Mouse (Mus musculus) heart, adult 2 months (tissue): ENCODE measurements at regions not wholly inside any gene's neighbourhood (a gene's known extent, or its start where the extent isn't known, plus 50 kb on each side); places are given as distances from the start of the nearest gene placed in this dataset.

Source experiments
- CTCF ChIP-seq: fragments of 200-600 bp; IDR thresholded peaks from 2 replicates; pipeline ENCODE4 v1.8.1; 2022; ENCODE audit warnings: antibody characterized with exemption, mild to moderate bottlenecking, moderate library complexity
- POLR2A ChIP-seq: fragments of 200-500 bp; IDR thresholded peaks from 2 replicates; pipeline ENCODE4 v1.6.1; 2011; ENCODE audit warnings: mild to moderate bottlenecking, low read depth, low read length, control low read depth; ENCODE audit not compliant: insufficient read depth

DNA sequence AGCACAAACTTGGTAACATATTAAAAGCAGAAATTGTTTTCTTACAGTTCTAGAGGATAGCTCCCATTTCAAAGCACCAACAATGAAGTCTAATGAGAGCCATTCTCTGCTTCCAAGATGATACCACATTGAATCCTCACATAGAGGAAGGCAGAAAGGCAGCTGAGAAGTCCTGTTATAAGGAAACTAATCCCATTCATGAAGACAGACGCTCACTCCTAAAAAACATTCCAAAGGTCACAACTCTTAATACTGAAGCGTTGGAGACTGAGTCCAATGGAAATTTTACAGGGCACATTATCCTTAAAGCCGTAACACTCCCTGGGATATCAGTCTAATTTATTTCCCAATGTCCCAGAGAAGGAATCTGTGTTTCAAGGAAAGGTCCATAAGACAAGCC, 75.4 kb upstream of the Trabd2b start:
- no peak for TF ChIP-seq CTCF
- no peak for TF ChIP-seq POLR2A
